Mouse (Mus musculus) ES-Bruce4 (cell line): Measurements from ENCODE around the gene Nle1. TPM values are rescaled to one million over a fixed set of nuclear protein-coding genes. Genes with fewer than 3 reads are reported as not detected.

Experiments used
- H3K27ac ChIP-seq: 2 replicates; pipeline ENCODE4 v1.5.1; 2012; ENCODE audit warnings: low read length, inconsistent platforms; ENCODE audit not compliant: insufficient read depth
- H3K27me3 ChIP-seq: 2 replicates; pipeline ENCODE4 v1.6.1; 2012; ENCODE audit warnings: mild to moderate bottlenecking, low read length, inconsistent platforms; ENCODE audit not compliant: control insufficient read depth, poor library complexity, insufficient read depth, severe bottlenecking
- H3K36me3 ChIP-seq: 2 replicates; pipeline ENCODE4 v1.6.1; 2012; ENCODE audit warnings: inconsistent platforms, mild to moderate bottlenecking, low read length, moderate library complexity; ENCODE audit not compliant: control insufficient read depth, poor library complexity, insufficient read depth, severe bottlenecking
- H3K4me1 ChIP-seq: one replicate; pipeline ENCODE4 v1.8.1; 2011; ENCODE audit warnings: low read length; ENCODE audit not compliant: control insufficient read depth, insufficient read depth
- H3K4me3 ChIP-seq: 2 replicates; pipeline ENCODE4 v1.5.1; 2011; ENCODE audit warnings: low read depth, mild to moderate bottlenecking, low read length
- H3K9ac ChIP-seq: 2 replicates; pipeline ENCODE4 v1.6.1; 2012; ENCODE audit warnings: low read depth, mild to moderate bottlenecking, inconsistent platforms; ENCODE audit not compliant: poor library complexity, severe bottlenecking
- H3K9me3 ChIP-seq: replicated peaks from 2 replicates; pipeline ENCODE4 v1.6.1; 2012; ENCODE audit warnings: mild to moderate bottlenecking, low read length, inconsistent platforms; ENCODE audit not compliant: control insufficient read depth, poor library complexity, insufficient read depth, severe bottlenecking
- CTCF ChIP-seq: IDR thresholded peaks from one replicate; pipeline ENCODE4 v1.8.1; 2011; ENCODE audit warnings: low read depth, low read length
- EP300 ChIP-seq: IDR thresholded peaks from 2 replicates; pipeline ENCODE4 v1.6.1; 2011; ENCODE audit warnings: low read depth, low read length; ENCODE audit not compliant: insufficient read depth
- POLR2A ChIP-seq: IDR thresholded peaks from one replicate; pipeline ENCODE4 v1.8.1; 2011; ENCODE audit warnings: low read length; ENCODE audit not compliant: insufficient read depth
- polyA plus RNA-seq: library from polyadenylated mRNA; stranded (reverse); fragments of >200 nt; gene quantifications from 2 replicates; pipeline ENCODE4 v1.2.4, GENCODE M21; 2011; ENCODE audit warnings: low read depth; ENCODE audit not compliant: missing spikeins, insufficient read depth, insufficient read length

Gene Nle1
- polyA plus RNA-seq, 1 experiment: 32.3 TPM

GRCm38 (mm10) chr11:82914711-82915352, 6.6 kb upstream of the Nle1 start:
- H3K27ac ChIP-seq: no peak overlapping the region
- H3K36me3 ChIP-seq: no peaks in the 10 kb centered on the region
- no peak overlapping the region for H3K9ac ChIP-seq
- H3K4me1 ChIP-seq: no peaks in the 10 kb centered on the region
- no peak overlapping the region for H3K4me3 ChIP-seq
- no peaks in the 10 kb centered on the region for H3K27me3 ChIP-seq
- TF ChIP-seq POLR2A: no peak
- 0 out of 2 replicates have a peak, but pooled peaks have one; percentile 19 for TF ChIP-seq EP300
- TF ChIP-seq CTCF: peak; percentile 99
- no peaks in the 10 kb centered on the region for H3K9me3 ChIP-seq

GRCm38 (mm10) chr11:82910679-82911389, 2.6 kb upstream of the Nle1 start:
- H3K4me3 ChIP-seq: no peak overlapping the region
- TF ChIP-seq EP300 (no peak), CTCF (no peak), POLR2A (no peak)
- H3K36me3 ChIP-seq: 0 out of 2 replicates have a peak, but pooled peaks cover 5% of the 10 kb centered on the region
- no peaks in the 10 kb centered on the region for H3K9me3 ChIP-seq
- peaks cover 2% of the 10 kb centered on the region for H3K4me1 ChIP-seq
- H3K27ac ChIP-seq: no peak overlapping the region
- H3K27me3 ChIP-seq: no peaks in the 10 kb centered on the region
- no peak overlapping the region for H3K9ac ChIP-seq

GRCm38 (mm10) chr11:82910250-82910649, 2.0 kb upstream of the Nle1 start, which contains the start of gene Unc45b:
Unc45b (plus strand) TSS chr11:82910550.
- TF ChIP-seq CTCF (no peak), EP300 (no peak), POLR2A (no peak)
- Histone ChIP-seq H3K9ac (no peak within 1 kb of the TSS), H3K36me3 (peaks cover 11% of the 10 kb centered on the region; the same call in 1 of the 2 replicates), H3K27me3 (no peaks in the 10 kb centered on the region), H3K4me3 (no peak within 1 kb of the TSS), H3K9me3 (no peaks in the 10 kb centered on the region), H3K4me1 (peaks cover 5% of the 10 kb centered on the region), H3K27ac (no peak within 1 kb of the TSS)

- Histone ChIP-seq H3K36me3 (peaks cover 22% of the 10 kb centered on the region), H3K9me3 (no peaks in the 10 kb centered on the region), H3K4me1 (peaks cover 7% of the 10 kb centered on the region), H3K9ac (no peak overlapping the region; the same call in 1 of the 2 replicates), H3K27me3 (no peaks in the 10 kb centered on the region), H3K27ac (no peak overlapping the region), H3K4me3 (peak overlapping the region; percentile 45)
- TF ChIP-seq CTCF (no peak), POLR2A (no peak), EP300 (no peak)
These were observed 388 bp upstream of the Nle1 start for GRCm38 (mm10) chr11:82908608-82908989.

- Histone ChIP-seq H3K9me3 (no peaks in the 10 kb centered on the region), H3K27ac (no peak overlapping the region), H3K9ac (no peak overlapping the region), H3K36me3 (peaks cover 42% of the 10 kb centered on the region), H3K4me3 (no peak overlapping the region), H3K27me3 (no peaks in the 10 kb centered on the region), H3K4me1 (peaks cover 7% of the 10 kb centered on the region)
- no peak for TF ChIP-seq EP300
- TF ChIP-seq CTCF: no peak
- TF ChIP-seq POLR2A: no peak
These were observed 2.4 kb downstream of the Nle1 start for GRCm38 (mm10) chr11:82905816-82906215.

GRCm38 (mm10) chr11:82904952-82905351, 3.3 kb downstream of the Nle1 start:
- no peak overlapping the region for H3K9ac ChIP-seq
- H3K9me3 ChIP-seq: no peaks in the 10 kb centered on the region
- H3K4me1 ChIP-seq: peaks cover 7% of the 10 kb centered on the region
- no peak overlapping the region for H3K4me3 ChIP-seq
- no peak overlapping the region for H3K27ac ChIP-seq
- peaks cover 48% of the 10 kb centered on the region for H3K36me3 ChIP-seq
- no peak for TF ChIP-seq EP300
- H3K27me3 ChIP-seq: no peaks in the 10 kb centered on the region
